Mouse (Mus musculus): ENCODE measurements around the gene Dera.

- TF ChIP-seq GATA1 (IDR thresholded peaks at IDR 0.05; ENCODE audit: low read length) = no peak
- no peak for TF ChIP-seq TAL1 (IDR thresholded peaks at IDR 0.05; ENCODE audit: low read length)
Observed at GRCm38 (mm10) chr6:137776981-137777380, 22.6 kb downstream of the Dera start.

All from erythroblast, embryonic 14.5 days (primary cell).